Mouse (Mus musculus) heart, postnatal 0 days (tissue): ENCODE measurements around the gene Eea1. TPM values are rescaled to one million over a fixed set of nuclear protein-coding genes. Genes with fewer than 3 reads are reported as not detected.

Experiments
- ATAC-seq: fragments of 200-750 bp; cut with Nextera tagmentation; 2 replicates; pipeline ENCODE4 v1.8.0; 2017; ENCODE audit warnings: low read depth, moderate number of reproducible peaks, moderate library complexity; ENCODE audit not compliant: insufficient read depth
- DNase-seq: peaks from one replicate; pipeline ENCODE4 v3.0.0-alpha.2; 2016; ENCODE audit warnings: low spot score
- H3K27ac ChIP-seq: fragments of 300-500 bp; sonication (generic); 2 replicates; pipeline ENCODE4 v1.5.1; 2014; ENCODE audit warnings: low read depth, mild to moderate bottlenecking
- H3K27me3 ChIP-seq: fragments of 300-500 bp; sonication (generic); 2 replicates; pipeline ENCODE4 v1.6.1; 2014; ENCODE audit warnings: low read length, mixed read lengths; ENCODE audit not compliant: control insufficient read depth, insufficient read depth
- H3K36me3 ChIP-seq: fragments of 300-500 bp; sonication (generic); replicated peaks from 2 replicates; pipeline ENCODE4 v1.6.1; 2014; ENCODE audit warnings: low read length, mixed read lengths; ENCODE audit not compliant: control insufficient read depth, insufficient read depth
- H3K4me1 ChIP-seq: fragments of 300-500 bp; sonication (generic); 2 replicates; pipeline ENCODE4 v1.6.1; 2014; ENCODE audit warnings: antibody characterized with exemption; ENCODE audit not compliant: control insufficient read depth, insufficient read depth
- H3K4me2 ChIP-seq: fragments of 300-500 bp; sonication (generic); 2 replicates; pipeline ENCODE4 v1.6.1; 2014; ENCODE audit warnings: low read depth, mild to moderate bottlenecking, low read length, moderate library complexity
- H3K4me3 ChIP-seq: fragments of 300-500 bp; sonication (generic); 2 replicates; pipeline ENCODE4 v1.5.1; 2014; ENCODE audit warnings: low read depth, low read length
- H3K9ac ChIP-seq: fragments of 300-500 bp; sonication (generic); replicated peaks from 2 replicates; pipeline ENCODE4 v1.6.1; 2014; ENCODE audit warnings: low read depth, low read length, mixed read lengths
- H3K9me3 ChIP-seq: fragments of 300-500 bp; sonication (generic); replicated peaks from 2 replicates; pipeline ENCODE4 v1.6.1; 2016; ENCODE audit warnings: low read length; ENCODE audit not compliant: control insufficient read depth
- CTCF ChIP-seq: IDR thresholded peaks from 2 replicates; pipeline ENCODE4 v1.5.1; 2016; ENCODE audit warnings: antibody characterized with exemption, control low read depth, low read depth
- EP300 ChIP-seq: IDR thresholded peaks from 2 replicates; pipeline ENCODE4 v1.6.1; 2016; ENCODE audit warnings: antibody characterized with exemption, low read depth
- WGBS: fragments of 180-500 bp; shearing (Covaris S2); extraction: QIAGEN DNeasy Blood & Tissue Kit; methylation state at CpG from one replicate; pipeline ENCODE4 v1.1.7; 2014; 5-methylcytosine and 5-hydroxymethylcytosine counted together
- polyA plus RNA-seq: library from polyadenylated mRNA; unstranded; fragments of >200 nt; fragmentation: Nextera tagmentation; extraction: Ambion mirVana; gene quantifications from 2 replicates; pipeline ENCODE4 v1.2.1, GENCODE M21; 2015
- total RNA-seq: library from RNA; depleted of rRNA; stranded (reverse); fragments of >200 nt; gene quantifications from 2 replicates; pipeline ENCODE4 v1.2.3, GENCODE M21; 2014; ENCODE audit warnings: low replicate concordance

The Eea1 gene
- total and polyA plus RNA-seq, 2 experiments from 2014 or later: 10.8 to 21.3 TPM

GRCm38 (mm10) chr10:95991176-95991575, 50.7 kb downstream of the Eea1 start:
- Histone ChIP-seq H3K4me1 (no peaks in the 10 kb centered on the region), H3K27ac (no peak overlapping the region), H3K9me3 (no peaks in the 10 kb centered on the region), H3K4me3 (no peak overlapping the region), H3K4me2 (no peak overlapping the region), H3K9ac (no peak overlapping the region), H3K36me3 (peaks cover 3% of the 10 kb centered on the region), H3K27me3 (no peaks in the 10 kb centered on the region)
- 51% methylated on average over 1 of the region's 1 CpGs for WGBS
- no peak for TF ChIP-seq EP300
- no peak for TF ChIP-seq CTCF
- no peak for DNase-seq
- no peak for ATAC-seq

- H3K27ac ChIP-seq: no peak overlapping the region
- no peaks in the 10 kb centered on the region for H3K4me1 ChIP-seq
- TF ChIP-seq CTCF: no peak
- no peaks in the 10 kb centered on the region for H3K9me3 ChIP-seq
- H3K27me3 ChIP-seq: no peaks in the 10 kb centered on the region
- no peak overlapping the region for H3K4me2 ChIP-seq
- H3K36me3 ChIP-seq: peaks cover 28% of the 10 kb centered on the region
- DNase-seq: no peak
- H3K4me3 ChIP-seq: no peak overlapping the region
- no peak for ATAC-seq
- WGBS: 64% methylated on average over 5 of the region's 5 CpGs
- no peak overlapping the region for H3K9ac ChIP-seq
Observed at GRCm38 (mm10) chr10:96000904-96001303, 60.5 kb downstream of the Eea1 start.

GRCm38 (mm10) chr10:96015738-96016137, 75.3 kb downstream of the Eea1 start:
- no peak overlapping the region for H3K4me2 ChIP-seq
- H3K4me3 ChIP-seq: no peak overlapping the region
- H3K9me3 ChIP-seq: no peaks in the 10 kb centered on the region
- no peak overlapping the region for H3K9ac ChIP-seq
- H3K4me1 ChIP-seq: no peaks in the 10 kb centered on the region
- H3K36me3 ChIP-seq: peaks cover 58% of the 10 kb centered on the region
- no peak for TF ChIP-seq CTCF
- TF ChIP-seq EP300: no peak
- no peak for ATAC-seq
- no peaks in the 10 kb centered on the region for H3K27me3 ChIP-seq
- no peak for DNase-seq
- no peak overlapping the region for H3K27ac ChIP-seq

GRCm38 (mm10) chr10:96017418-96017817, 77.0 kb downstream of the Eea1 start:
- 83% methylated on average over 2 of the region's 2 CpGs for WGBS
- no peak for ATAC-seq
- no peak overlapping the region for H3K9ac ChIP-seq
- H3K9me3 ChIP-seq: no peaks in the 10 kb centered on the region
- no peak for DNase-seq
- H3K27me3 ChIP-seq: no peaks in the 10 kb centered on the region
- TF ChIP-seq CTCF: no peak
- no peak for TF ChIP-seq EP300
- H3K4me1 ChIP-seq: no peaks in the 10 kb centered on the region
- H3K4me3 ChIP-seq: no peak overlapping the region
- H3K4me2 ChIP-seq: no peak overlapping the region
- peaks cover 49% of the 10 kb centered on the region for H3K36me3 ChIP-seq
- no peak overlapping the region for H3K27ac ChIP-seq

- TF ChIP-seq EP300 (no peak), CTCF (peak; percentile 78)
- DNase-seq (peak; percentile 76), ATAC-seq (peak; percentile 85)
- Histone ChIP-seq H3K4me3 (no peak overlapping the region), H3K4me2 (no peak overlapping the region), H3K27ac (no peak overlapping the region), H3K9ac (no peak overlapping the region), H3K4me1 (no peaks in the 10 kb centered on the region), H3K27me3 (no peaks in the 10 kb centered on the region), H3K9me3 (no peaks in the 10 kb centered on the region), H3K36me3 (peaks cover 26% of the 10 kb centered on the region)
- 45% methylated on average over 10 of the region's 10 CpGs for WGBS
Observed at GRCm38 (mm10) chr10:96033356-96033984, 93.0 kb downstream of the Eea1 start.

GRCm38 (mm10) chr10:96034106-96034505, 93.7 kb downstream of the Eea1 start:
- no peak for DNase-seq
- no peak for ATAC-seq
- Histone ChIP-seq H3K9me3 (no peaks in the 10 kb centered on the region), H3K4me3 (no peak overlapping the region), H3K36me3 (peaks cover 32% of the 10 kb centered on the region), H3K4me2 (no peak overlapping the region), H3K4me1 (no peaks in the 10 kb centered on the region), H3K27me3 (no peaks in the 10 kb centered on the region), H3K9ac (no peak overlapping the region), H3K27ac (no peak overlapping the region)
- WGBS: 85% methylated on average over 3 of the region's 3 CpGs
- TF ChIP-seq EP300: no peak
- no peak for TF ChIP-seq CTCF
